Mouse (Mus musculus): ENCODE results near the gene Degs2.

GRCm38 (mm10) chr12:108723841-108724240, 21.7 kb upstream of the Degs2 start:
- no peak for TF ChIP-seq POLR2A (IDR thresholded peaks at IDR 0.05; ENCODE audit: borderline replicate concordance, low read depth, low read length)
- TF ChIP-seq CTCF (IDR thresholded peaks at IDR 0.05; ENCODE audit: low read depth, low read length): no peak

All from bone marrow macrophage, adult 2 months (primary cell).